Mouse (Mus musculus) left cerebral cortex, adult 2 months (tissue): ENCODE data around the gene Brinp2. TPM values are rescaled to one million over a fixed set of nuclear protein-coding genes. Genes with fewer than 3 reads are reported as not detected.

Experiments used
- DNase-seq, 2 experiments: peaks; one replicate each; pipeline ENCODE4 v3.0.0; 2021 to 2022; ENCODE audit warnings: low spot score in 2 of 2, mixed read lengths in 1 of 2; ENCODE audit errors: extremely low spot score in 1 of 2
- H3K27ac ChIP-seq: fragments of 200-600 bp; 2 replicates; pipeline ENCODE4 v1.8.1; 2022
- H3K4me3 ChIP-seq: fragments of 200-600 bp; 2 replicates; pipeline ENCODE4 v1.8.1; 2022
- CTCF ChIP-seq: fragments of 200-600 bp; IDR thresholded peaks from 2 replicates; pipeline ENCODE4 v1.8.1; 2022; ENCODE audit warnings: antibody characterized with exemption, mild to moderate bottlenecking, moderate library complexity
- intact Hi-C: fragments of 180-260 bp; cut with DNase I; formaldehyde crosslinking; loops from one replicate; pipeline ENCODE4 v1.15.1; 2025
- total RNA-seq, 2 experiments: library from RNA; stranded (reverse); gene quantifications; 2 replicates each; pipeline ENCODE4 v1.2.3; 2021

Gene Brinp2
- total RNA-seq, 2 experiments from 2014 or later: 112 to 117 TPM

DNA sequence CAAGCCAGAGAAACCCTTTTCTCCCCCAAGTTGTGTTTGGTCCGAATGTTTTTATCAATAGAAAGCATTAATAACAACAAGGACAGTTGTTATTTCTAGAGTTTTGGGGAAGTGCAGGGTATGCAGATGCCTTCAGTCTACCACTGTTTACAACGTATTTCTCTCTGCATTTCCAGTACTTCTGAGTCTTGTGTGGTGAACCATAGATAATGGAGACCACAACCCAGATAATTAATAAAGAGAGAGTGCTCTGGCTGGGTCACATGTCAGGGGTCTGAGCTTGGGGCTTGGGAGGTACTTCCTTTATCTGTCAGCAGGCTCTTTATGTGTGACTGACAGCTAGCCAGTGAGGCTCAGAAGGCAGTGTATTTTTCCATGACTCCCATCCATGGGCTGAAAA is 137.8 kb downstream of the Brinp2 start:
- TF ChIP-seq CTCF: no peak
- Histone ChIP-seq H3K4me3 (no peak overlapping the region), H3K27ac (no peak overlapping the region)
- DNase-seq: no peak
- intact Hi-C loops: no loop called here

DNA sequence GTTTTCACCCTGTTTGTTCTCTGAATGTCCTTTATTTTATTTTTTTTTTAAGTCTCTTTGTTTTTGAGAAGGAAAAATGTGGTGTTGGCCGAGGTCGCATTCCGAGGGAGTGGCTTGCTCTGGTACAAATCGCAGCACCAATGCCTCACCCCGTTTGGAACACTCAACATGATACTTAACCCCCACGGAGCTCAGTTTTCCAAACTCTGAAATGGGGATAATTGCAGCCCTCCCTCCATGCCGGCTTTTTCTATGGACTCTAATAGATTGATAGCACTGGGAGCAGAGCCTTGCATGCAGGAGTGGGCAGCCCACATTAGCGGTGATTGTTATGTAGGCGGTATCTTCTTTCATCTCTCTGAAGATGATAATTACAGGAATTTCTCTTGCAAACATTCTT is 140.5 kb downstream of the Brinp2 start:
- H3K4me3 ChIP-seq: no peak overlapping the region
- DNase-seq: no peak
- intact Hi-C loops: no loop called here
- no peak for TF ChIP-seq CTCF
- H3K27ac ChIP-seq: no peak overlapping the region

DNA sequence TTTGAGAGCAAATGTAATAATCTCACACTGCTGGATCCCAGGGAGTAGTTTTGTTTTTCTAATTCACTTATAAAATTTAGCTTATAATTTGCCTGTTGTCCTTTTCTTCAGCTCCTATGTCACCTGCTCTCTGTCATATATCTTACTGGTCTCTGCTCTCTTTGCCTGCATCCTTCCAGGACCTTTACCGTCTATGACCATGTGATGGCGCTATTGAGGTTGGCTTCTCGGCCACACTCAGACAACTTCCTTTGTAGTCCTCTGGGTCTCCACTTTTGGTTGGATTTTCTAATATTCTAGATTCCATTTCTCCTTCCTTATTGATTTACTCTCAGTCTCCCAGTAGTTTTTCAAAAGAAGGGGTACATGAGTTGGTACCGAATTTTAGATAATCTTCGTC is 141.4 kb downstream of the Brinp2 start:
- intact Hi-C loops: no loop called here

DNA sequence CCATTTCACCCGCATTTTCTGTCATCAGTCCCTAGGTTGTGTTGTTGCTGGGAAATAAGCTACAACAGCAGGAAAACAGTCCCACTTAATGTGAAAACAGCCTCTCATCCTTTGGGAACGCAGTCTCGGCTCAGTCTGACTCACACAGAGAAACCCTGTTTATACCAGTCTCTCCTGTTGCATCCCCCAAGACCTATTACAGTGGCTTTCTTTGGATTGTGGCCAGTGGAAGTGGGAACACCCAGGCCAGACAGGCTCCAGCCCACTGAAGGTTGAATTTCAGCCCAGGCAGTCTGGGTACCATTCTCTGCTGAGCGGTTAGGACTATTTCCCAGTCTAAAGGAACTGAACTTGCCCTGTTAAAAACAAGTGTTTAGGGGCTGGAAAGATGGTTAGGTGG is 142.4 kb downstream of the Brinp2 start:
- H3K27ac ChIP-seq: no peak overlapping the region
- DNase-seq: no peak
- TF ChIP-seq CTCF: no peak
- intact Hi-C loops: no loop called here
- H3K4me3 ChIP-seq: no peak overlapping the region

More for the DNA sequence above, 141.4 kb downstream of the Brinp2 start:
- peak; percentile 21 to 22 for DNase-seq
- Histone ChIP-seq H3K4me3 (no peak overlapping the region), H3K27ac (no peak overlapping the region)
- TF ChIP-seq CTCF: peak; percentile 53

DNA sequence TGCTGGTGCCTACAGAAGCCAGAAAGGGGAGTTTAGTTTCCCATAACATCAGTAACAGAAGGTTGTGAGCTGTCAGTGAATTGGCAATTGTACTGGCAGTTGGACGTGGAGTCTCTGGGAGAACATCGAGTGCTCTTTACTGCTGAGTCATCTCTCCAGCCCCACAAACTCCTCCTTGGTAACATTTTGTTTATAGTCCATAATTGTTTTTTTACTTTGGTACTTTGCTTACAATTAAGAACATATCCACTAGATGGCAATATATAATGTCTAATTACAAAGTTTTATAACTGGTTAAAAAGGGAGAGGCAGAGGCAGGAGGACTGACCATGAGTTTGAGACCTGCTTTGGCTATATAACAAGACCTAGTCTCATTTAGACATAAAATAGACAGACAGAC is 148.5 kb downstream of the Brinp2 start:
- intact Hi-C loops: no loop called here

DNA sequence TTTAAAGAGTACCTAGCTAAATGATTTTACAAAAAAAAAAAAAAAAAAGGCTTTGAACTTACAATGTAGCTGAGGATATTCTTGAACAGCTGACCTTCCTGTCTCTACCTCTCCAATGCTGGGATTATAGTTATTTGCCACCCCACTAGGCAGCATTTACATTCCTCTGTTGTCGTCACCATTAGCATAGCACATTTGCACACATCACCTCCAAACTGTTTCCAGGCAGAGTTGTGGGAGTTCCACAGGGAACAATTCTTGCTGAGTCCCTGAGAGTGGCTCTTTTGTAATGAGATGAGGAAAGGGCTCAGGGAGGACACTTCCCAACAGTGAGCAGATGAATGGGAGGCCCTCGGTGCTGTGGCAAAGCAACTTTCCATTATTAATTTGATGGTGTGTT is 153.2 kb downstream of the Brinp2 start:
- no peak overlapping the region for H3K4me3 ChIP-seq
- DNase-seq: no peak
- H3K27ac ChIP-seq: no peak overlapping the region
- no peak for TF ChIP-seq CTCF
- intact Hi-C loops: no loop called here

More for the DNA sequence above, 148.5 kb downstream of the Brinp2 start:
- H3K27ac ChIP-seq: no peak overlapping the region
- no peak; the same call in 1 of the 2 replicates for TF ChIP-seq CTCF
- no peak for DNase-seq
- no peak overlapping the region for H3K4me3 ChIP-seq

Other genes starting within 250 kb of the Brinp2 start
- 100 to 1,000 TPM; 193 to 196 TPM for gene Astn1, start 5.9 kb upstream of the Brinp2 start, total RNA-seq